Mouse (Mus musculus): ENCODE results near the gene Dus1l.
A peak's percentile ranks its signal among the peaks of the same experiment; 100 is the strongest.
"Not testable (repeated sequence)": the region's sequence is repeated elsewhere in the genome, so short reads cannot be mapped to it uniquely, and the experiment has no call there.

Dus1l gene

GRCm38 (mm10) chr11:120819556-120819955 lies 23.4 kb upstream of the Dus1l start:
- DNase-seq (ENCODE audit: low spot score in 2 of 2), result no peak

GRCm38 (mm10) chr11:120818251-120818650 lies 22.0 kb upstream of the Dus1l start:
- no peak for DNase-seq (ENCODE audit: low spot score in 2 of 2)

GRCm38 (mm10) chr11:120817358-120817757 lies 21.2 kb upstream of the Dus1l start:
- no peak for DNase-seq (ENCODE audit: low spot score in 2 of 2)

GRCm38 (mm10) chr11:120812068-120812467 lies 15.9 kb upstream of the Dus1l start:
- DNase-seq (ENCODE audit: low spot score in 2 of 2), result no peak

- no peak for DNase-seq (ENCODE audit: low spot score in 2 of 2)
These were observed 11.8 kb upstream of the Dus1l start for GRCm38 (mm10) chr11:120808010-120808409.

- no peak for DNase-seq (ENCODE audit: low spot score in 2 of 2)
These were observed 9.4 kb upstream of the Dus1l start for GRCm38 (mm10) chr11:120805375-120806298.

- DNase-seq (ENCODE audit: low spot score in 2 of 2), result no peak
These were observed 8.6 kb upstream of the Dus1l start for GRCm38 (mm10) chr11:120804769-120805168.

- no peak for DNase-seq (ENCODE audit: low spot score in 2 of 2)
These were observed 8.1 kb upstream of the Dus1l start for GRCm38 (mm10) chr11:120804274-120804673.

- DNase-seq (ENCODE audit: low spot score in 2 of 2), result peak; percentile 84 to 94
These were observed 4.1 kb upstream of the Dus1l start for GRCm38 (mm10) chr11:120800061-120800904.

GRCm38 (mm10) chr11:120799316-120799890 lies 3.2 kb upstream of the Dus1l start:
- no peak for DNase-seq (ENCODE audit: low spot score in 2 of 2)

GRCm38 (mm10) chr11:120798244-120798643 lies 2.0 kb upstream of the Dus1l start:
- no peak for DNase-seq (ENCODE audit: low spot score in 2 of 2)

GRCm38 (mm10) chr11:120796614-120796946 lies 377 bp upstream of the Dus1l start:
- no peak for DNase-seq (ENCODE audit: low spot score in 2 of 2)

GRCm38 (mm10) chr11:120792652-120793051 lies 3.6 kb downstream of the Dus1l start:
- DNase-seq (ENCODE audit: low spot score in 2 of 2), result no peak

GRCm38 (mm10) chr11:120789810-120790209 lies 6.4 kb downstream of the Dus1l start:
- DNase-seq (ENCODE audit: low spot score in 2 of 2), result no peak

- DNase-seq (ENCODE audit: low spot score in 2 of 2), result no peak
These were observed 6.8 kb downstream of the Dus1l start for GRCm38 (mm10) chr11:120789355-120789754.

- DNase-seq (ENCODE audit: low spot score in 2 of 2), result not testable (repeated sequence)
These were observed 7.7 kb downstream of the Dus1l start for GRCm38 (mm10) chr11:120788460-120788859.

GRCm38 (mm10) chr11:120785145-120785544 lies 11.1 kb downstream of the Dus1l start:
- DNase-seq (ENCODE audit: low spot score in 2 of 2), result no peak

GRCm38 (mm10) chr11:120784064-120784791 lies 12.0 kb downstream of the Dus1l start, which contains the start of the genes Rfng and Gps1:
TSS of gene Rfng (minus strand) at chr11:120784207.
TSS of gene Gps1 (plus strand) at chr11:120784272.
- DNase-seq (ENCODE audit: low spot score in 2 of 2), result peak; percentile 83 to 91

GRCm38 (mm10) chr11:120783426-120784063 lies 12.7 kb downstream of the Dus1l start:
- DNase-seq (ENCODE audit: low spot score in 2 of 2), result peak in 1 of 2 experiments; percentile 72

- DNase-seq (ENCODE audit: low spot score in 2 of 2), result not testable (repeated sequence)
These were observed 14.8 kb downstream of the Dus1l start for GRCm38 (mm10) chr11:120781361-120781760.

- DNase-seq (ENCODE audit: low spot score in 2 of 2), result no peak
These were observed 16.3 kb downstream of the Dus1l start for GRCm38 (mm10) chr11:120779876-120780275.

All from spleen, postnatal 4 days (tissue).